Mouse (Mus musculus) embryonic facial prominence, embryonic 15.5 days (tissue): ENCODE data around the gene Atox1. TPM values are rescaled to one million over a fixed set of nuclear protein-coding genes. Genes with fewer than 3 reads are reported as not detected.
"Not testable (repeated sequence)": the region's sequence is repeated elsewhere in the genome, so short reads cannot be mapped to it uniquely, and the experiment has no call there.

Experiments
- ATAC-seq: fragments of 200-750 bp; cut with Nextera tagmentation; 2 replicates; pipeline ENCODE4 v1.8.0; 2017; ENCODE audit warnings: low read depth, moderate TSS enrichment; ENCODE audit not compliant: insufficient number of reproducible peaks, low FRiP score, low TSS enrichment
- H3K27ac ChIP-seq: fragments of 300-500 bp; sonication (generic); replicated peaks from 2 replicates; pipeline ENCODE4 v1.5.1; 2015; ENCODE audit warnings: mild to moderate bottlenecking, inconsistent platforms
- H3K27me3 ChIP-seq: fragments of 300-500 bp; sonication (generic); 2 replicates; pipeline ENCODE4 v1.6.1; 2015; ENCODE audit warnings: inconsistent platforms
- H3K36me3 ChIP-seq: fragments of 300-500 bp; sonication (generic); 2 replicates; pipeline ENCODE4 v1.6.1; 2015; ENCODE audit warnings: mild to moderate bottlenecking, inconsistent platforms
- H3K4me1 ChIP-seq: fragments of 300-500 bp; sonication (generic); 2 replicates; pipeline ENCODE4 v1.6.1; 2015; ENCODE audit warnings: inconsistent platforms
- H3K4me2 ChIP-seq: fragments of 300-500 bp; sonication (generic); replicated peaks from 2 replicates; pipeline ENCODE4 v1.6.1; 2015; ENCODE audit warnings: mild to moderate bottlenecking, inconsistent platforms
- H3K4me3 ChIP-seq: fragments of 300-500 bp; sonication (generic); replicated peaks from 2 replicates; pipeline ENCODE4 v1.5.1; 2015; ENCODE audit warnings: mild to moderate bottlenecking, inconsistent platforms
- H3K9ac ChIP-seq: fragments of 300-500 bp; sonication (generic); 2 replicates; pipeline ENCODE4 v1.6.1; 2015; ENCODE audit warnings: inconsistent platforms
- H3K9me3 ChIP-seq: fragments of 300-500 bp; sonication (generic); replicated peaks from 2 replicates; pipeline ENCODE4 v1.6.1; 2016; ENCODE audit warnings: inconsistent platforms
- WGBS: fragments of 180-500 bp; shearing (Covaris S2); methylation state at CpG from one replicate; pipeline ENCODE4 v1.1.7; 2015; 5-methylcytosine and 5-hydroxymethylcytosine counted together
- polyA plus RNA-seq: library from polyadenylated mRNA; unstranded; fragments of >200 nt; fragmentation: Nextera tagmentation; extraction: Ambion mirVana; gene quantifications from 2 replicates; pipeline ENCODE4 v1.2.1, GENCODE M21; 2015

The Atox1 gene
- polyA plus RNA-seq, 1 experiment from 2014 or later, result 541 TPM

GRCm38 (mm10) chr11:55423756-55424155, 37.3 kb downstream of the Atox1 start:
- H3K4me3 ChIP-seq, result no peak overlapping the region
- H3K27ac ChIP-seq, result peak overlapping the region; percentile 79
- H3K9ac ChIP-seq, result no peak overlapping the region
- no peaks in the 10 kb centered on the region for H3K36me3 ChIP-seq
- H3K9me3 ChIP-seq, result no peaks in the 10 kb centered on the region
- no peak overlapping the region for H3K4me2 ChIP-seq
- peak; percentile 41; the same call in 1 of the 2 replicates for ATAC-seq
- peaks cover 45% of the 10 kb centered on the region for H3K4me1 ChIP-seq
- H3K27me3 ChIP-seq, result no peaks in the 10 kb centered on the region
- WGBS, result 15% methylated on average over 4 of the region's 4 CpGs

- H3K27me3 ChIP-seq, result no peaks in the 10 kb centered on the region
- 92% methylated on average over 1 of the region's 1 CpGs for WGBS
- no peaks in the 10 kb centered on the region for H3K36me3 ChIP-seq
- no peak within 1 kb of the TSS for H3K9ac ChIP-seq
- H3K27ac ChIP-seq, result peak within 1 kb of the TSS; percentile 79
- H3K4me1 ChIP-seq, result peaks cover 38% of the 10 kb centered on the region
- no peak for ATAC-seq
- H3K9me3 ChIP-seq, result no peaks in the 10 kb centered on the region
- H3K4me2 ChIP-seq, result no peak within 1 kb of the TSS
- H3K4me3 ChIP-seq, result no peak within 1 kb of the TSS
Observed at GRCm38 (mm10) chr11:55422978-55423377, 38.1 kb downstream of the Atox1 start, which contains the start of gene Sparc. Gene Sparc (minus strand): TSS chr11:55423183.

GRCm38 (mm10) chr11:55419678-55420307, 41.2 kb downstream of the Atox1 start:
- 1% methylated on average over 9 of the region's 9 CpGs for WGBS
- no peaks in the 10 kb centered on the region; the same call in 1 of the 2 replicates for H3K36me3 ChIP-seq
- peak overlapping the region; percentile 67 for H3K4me2 ChIP-seq
- H3K9me3 ChIP-seq, result no peaks in the 10 kb centered on the region
- H3K9ac ChIP-seq, result peak overlapping the region; percentile 81
- ATAC-seq, result peak; percentile 93
- peak overlapping the region; percentile 70 for H3K4me3 ChIP-seq
- H3K4me1 ChIP-seq, result peaks cover 45% of the 10 kb centered on the region
- no peaks in the 10 kb centered on the region for H3K27me3 ChIP-seq
- peak overlapping the region; percentile 97 for H3K27ac ChIP-seq

GRCm38 (mm10) chr11:55419296-55419677, 41.8 kb downstream of the Atox1 start:
- H3K27me3 ChIP-seq, result no peaks in the 10 kb centered on the region
- peak overlapping the region; percentile 97 for H3K27ac ChIP-seq
- H3K9ac ChIP-seq, result peak overlapping the region; percentile 81
- H3K4me3 ChIP-seq, result peak overlapping the region; percentile 70
- H3K4me1 ChIP-seq, result peaks cover 45% of the 10 kb centered on the region
- 2% methylated on average over 4 of the region's 4 CpGs for WGBS
- peak overlapping the region; percentile 67 for H3K4me2 ChIP-seq
- no peak for ATAC-seq
- peaks cover 4% of the 10 kb centered on the region; the same call in 1 of the 2 replicates for H3K36me3 ChIP-seq
- no peaks in the 10 kb centered on the region for H3K9me3 ChIP-seq

- peaks cover 43% of the 10 kb centered on the region for H3K4me1 ChIP-seq
- 3% methylated on average over 3 of the region's 3 CpGs for WGBS
Observed at GRCm38 (mm10) chr11:55418704-55419061, 42.4 kb downstream of the Atox1 start.

GRCm38 (mm10) chr11:55417898-55418703, 42.9 kb downstream of the Atox1 start:
- Histone ChIP-seq H3K4me1 (peaks cover 43% of the 10 kb centered on the region), H3K27me3 (no peaks in the 10 kb centered on the region)
- 1% methylated on average over 24 of the region's 24 CpGs for WGBS

More at GRCm38 (mm10) chr11:55418704-55419061, 42.4 kb downstream of the Atox1 start:
- Histone ChIP-seq H3K4me2 (peak overlapping the region; percentile 67), H3K4me3 (peak overlapping the region; percentile 70), H3K27ac (peak overlapping the region; percentile 97), H3K9me3 (no peaks in the 10 kb centered on the region), H3K27me3 (no peaks in the 10 kb centered on the region), H3K36me3 (peaks cover 10% of the 10 kb centered on the region; the same call in 1 of the 2 replicates), H3K9ac (peak overlapping the region; percentile 81)
- no peak for ATAC-seq

GRCm38 (mm10) chr11:55416609-55417265, 44.3 kb downstream of the Atox1 start:
- Histone ChIP-seq H3K27me3 (no peaks in the 10 kb centered on the region), H3K9ac (no peak overlapping the region), H3K27ac (peak overlapping the region; percentile 97), H3K4me2 (peak overlapping the region; percentile 67), H3K9me3 (no peaks in the 10 kb centered on the region), H3K36me3 (peaks cover 15% of the 10 kb centered on the region), H3K4me3 (peak overlapping the region; percentile 70), H3K4me1 (peaks cover 57% of the 10 kb centered on the region)
- WGBS, result 26% methylated on average over 6 of the region's 6 CpGs
- no peak for ATAC-seq

More at GRCm38 (mm10) chr11:55417898-55418703, 42.9 kb downstream of the Atox1 start:
- H3K4me2 ChIP-seq, result peak overlapping the region; percentile 67
- H3K4me3 ChIP-seq, result peak overlapping the region; percentile 70
- peaks cover 12% of the 10 kb centered on the region; the same call in 1 of the 2 replicates for H3K36me3 ChIP-seq
- peak overlapping the region; percentile 81 for H3K9ac ChIP-seq
- H3K27ac ChIP-seq, result peak overlapping the region; percentile 97
- no peaks in the 10 kb centered on the region for H3K9me3 ChIP-seq
- peak; percentile 70 for ATAC-seq

- H3K4me3 ChIP-seq, H3K27me3 ChIP-seq, H3K9ac ChIP-seq, H3K9me3 ChIP-seq, H3K27ac ChIP-seq, ATAC-seq: not testable (repeated sequence)
- peaks cover 64% of the 10 kb centered on the region for H3K4me1 ChIP-seq
- H3K36me3 ChIP-seq, result peaks cover 19% of the 10 kb centered on the region
- 0 out of 2 replicates have a peak overlapping the region, but pooled peaks have one; percentile 67 for H3K4me2 ChIP-seq
- 78% methylated on average over 6 of the region's 6 CpGs for WGBS
Observed at GRCm38 (mm10) chr11:55415731-55416130, 45.3 kb downstream of the Atox1 start.

- H3K4me2 ChIP-seq, result peak overlapping the region; percentile 24
- 0 out of 2 replicates have a peak overlapping the region, but pooled peaks have one; percentile 21 for H3K9ac ChIP-seq
- peak overlapping the region; percentile 6; the same call in 1 of the 2 replicates for H3K4me3 ChIP-seq
- H3K4me1 ChIP-seq, result peaks cover 64% of the 10 kb centered on the region
- H3K36me3 ChIP-seq, result peaks cover 19% of the 10 kb centered on the region
- no peak for ATAC-seq
- no peaks in the 10 kb centered on the region for H3K27me3 ChIP-seq
- peak overlapping the region; percentile 40; the same call in 1 of the 2 replicates for H3K27ac ChIP-seq
- no peaks in the 10 kb centered on the region for H3K9me3 ChIP-seq
- 63% methylated on average over 9 of the region's 9 CpGs for WGBS
Observed at GRCm38 (mm10) chr11:55415036-55415704, 45.9 kb downstream of the Atox1 start.

GRCm38 (mm10) chr11:55414314-55414713, 46.7 kb downstream of the Atox1 start:
- 61% methylated on average over 5 of the region's 5 CpGs for WGBS
- H3K9me3 ChIP-seq, result no peaks in the 10 kb centered on the region
- H3K9ac ChIP-seq, result no peak overlapping the region
- peaks cover 60% of the 10 kb centered on the region for H3K4me1 ChIP-seq
- no peak overlapping the region for H3K4me3 ChIP-seq
- peak overlapping the region; percentile 40 for H3K27ac ChIP-seq
- H3K36me3 ChIP-seq, result peaks cover 28% of the 10 kb centered on the region
- peak overlapping the region; percentile 24; the same call in 1 of the 2 replicates for H3K4me2 ChIP-seq
- no peak for ATAC-seq
- no peaks in the 10 kb centered on the region for H3K27me3 ChIP-seq
